Mouse (Mus musculus) hindbrain, embryonic 16.5 days (tissue): ENCODE measurements at regions not wholly inside any gene's neighbourhood (a gene's known extent, or its start where the extent isn't known, plus 50 kb on each side); places are given as distances from the start of the nearest gene placed in this dataset.

Experiments used
- ATAC-seq: fragments of 200-750 bp; cut with Nextera tagmentation; 2 replicates; pipeline ENCODE4 v1.8.0; 2017; ENCODE audit warnings: moderate TSS enrichment, moderate library complexity
- H3K27ac ChIP-seq: fragments of 300-500 bp; sonication (generic); 2 replicates; pipeline ENCODE4 v1.5.1; 2014; ENCODE audit warnings: low read depth, mild to moderate bottlenecking, control low read depth, low read length, moderate library complexity
- H3K27me3 ChIP-seq: fragments of 300-500 bp; sonication (generic); replicated peaks from 2 replicates; pipeline ENCODE4 v1.6.1; 2014; ENCODE audit warnings: low read length; ENCODE audit not compliant: control insufficient read depth, insufficient read depth
- H3K36me3 ChIP-seq: fragments of 300-500 bp; sonication (generic); 2 replicates; pipeline ENCODE4 v1.6.1; 2014; ENCODE audit warnings: mild to moderate bottlenecking, low read length, moderate library complexity, mixed read lengths; ENCODE audit not compliant: control insufficient read depth, insufficient read depth
- H3K4me1 ChIP-seq: fragments of 300-500 bp; sonication (generic); 2 replicates; pipeline ENCODE4 v1.6.1; 2014; ENCODE audit warnings: low read depth, low read length; ENCODE audit not compliant: control insufficient read depth, insufficient read depth
- H3K4me2 ChIP-seq: fragments of 300-500 bp; sonication (generic); 2 replicates; pipeline ENCODE4 v1.6.1; 2014; ENCODE audit warnings: mild to moderate bottlenecking, low read length, control low read depth, moderate library complexity
- H3K4me3 ChIP-seq: fragments of 300-500 bp; sonication (generic); 2 replicates; pipeline ENCODE4 v1.5.1; 2014; ENCODE audit warnings: mild to moderate bottlenecking, low read length, control low read depth, moderate library complexity
- H3K9ac ChIP-seq: fragments of 300-500 bp; sonication (generic); 2 replicates; pipeline ENCODE4 v1.6.1; 2014; ENCODE audit warnings: low read depth, mild to moderate bottlenecking, control low read depth, low read length, moderate library complexity
- H3K9me3 ChIP-seq: fragments of 300-500 bp; sonication (generic); 2 replicates; pipeline ENCODE4 v1.6.1; 2014; ENCODE audit warnings: mild to moderate bottlenecking, low read length, moderate library complexity; ENCODE audit not compliant: control insufficient read depth
- WGBS: fragments of 180-500 bp; shearing (Covaris S2); extraction: QIAGEN DNeasy Blood & Tissue Kit; methylation state at CpG from one replicate; pipeline ENCODE4 v1.1.7; 2014; 5-methylcytosine and 5-hydroxymethylcytosine counted together

- Histone ChIP-seq H3K27me3 (no peaks in the 10 kb centered on the region), H3K9me3 (no peaks in the 10 kb centered on the region), H3K4me1 (peaks cover 3% of the 10 kb centered on the region), H3K36me3 (no peaks in the 10 kb centered on the region), H3K4me2 (no peak overlapping the region), H3K27ac (no peak overlapping the region), H3K9ac (no peak overlapping the region), H3K4me3 (no peak overlapping the region)
- WGBS: 89% methylated on average over 10 of the region's 10 CpGs
- ATAC-seq: no peak
Measured at GRCm38 (mm10) chr17:4779017-4779416, 215.1 kb upstream of the Arid1b start.

GRCm38 (mm10) chr17:4781586-4781985 is 212.5 kb upstream of the Arid1b start:
- Histone ChIP-seq H3K9ac (no peak overlapping the region), H3K4me2 (no peak overlapping the region), H3K9me3 (no peaks in the 10 kb centered on the region), H3K27me3 (no peaks in the 10 kb centered on the region), H3K36me3 (no peaks in the 10 kb centered on the region), H3K27ac (no peak overlapping the region), H3K4me1 (peaks cover 3% of the 10 kb centered on the region), H3K4me3 (no peak overlapping the region)
- ATAC-seq: no peak
- 86% methylated on average over 3 of the region's 3 CpGs for WGBS

GRCm38 (mm10) chr17:4784296-4784695 is 209.8 kb upstream of the Arid1b start:
- H3K4me3 ChIP-seq: no peak overlapping the region
- H3K4me1 ChIP-seq: no peaks in the 10 kb centered on the region
- H3K4me2 ChIP-seq: no peak overlapping the region
- ATAC-seq: no peak
- 84% methylated on average over 5 of the region's 5 CpGs for WGBS
- no peaks in the 10 kb centered on the region for H3K9me3 ChIP-seq
- H3K9ac ChIP-seq: no peak overlapping the region
- H3K27ac ChIP-seq: no peak overlapping the region
- no peaks in the 10 kb centered on the region for H3K27me3 ChIP-seq
- H3K36me3 ChIP-seq: no peaks in the 10 kb centered on the region

DNA sequence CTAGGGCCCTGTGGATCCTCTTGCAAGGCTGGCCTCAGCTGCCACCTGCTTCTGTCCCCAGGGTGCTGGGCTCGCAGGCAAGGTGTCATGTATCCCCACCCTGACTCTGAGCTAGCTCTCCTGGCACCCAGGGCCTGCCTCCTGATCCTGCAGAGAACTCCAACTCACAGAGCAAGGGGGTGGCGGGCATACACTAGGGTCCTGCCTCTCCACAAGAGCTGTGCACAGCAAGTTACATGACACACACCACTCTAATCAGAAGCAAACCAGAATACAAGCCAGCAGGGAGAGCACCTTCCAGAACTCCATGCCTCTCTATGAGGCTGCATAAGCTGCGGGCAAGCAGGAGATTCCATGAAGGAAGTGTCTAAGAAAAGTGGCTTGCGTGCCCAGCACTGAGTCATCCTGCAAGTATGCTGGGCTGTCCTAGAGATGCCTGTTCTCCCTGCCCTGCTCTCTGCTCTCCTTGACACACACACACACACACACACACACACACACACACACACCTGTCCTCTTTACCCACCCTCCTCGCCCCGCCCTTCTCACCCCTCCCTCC is 208.8 kb upstream of the Arid1b start:
- no peak for ATAC-seq

GRCm38 (mm10) chr17:4786524-4786923 is 207.6 kb upstream of the Arid1b start:
- H3K9me3 ChIP-seq: no peaks in the 10 kb centered on the region
- H3K36me3 ChIP-seq: no peaks in the 10 kb centered on the region
- H3K4me2 ChIP-seq: no peak overlapping the region
- ATAC-seq: no peak
- no peak overlapping the region for H3K9ac ChIP-seq
- H3K4me1 ChIP-seq: no peaks in the 10 kb centered on the region
- no peak overlapping the region for H3K27ac ChIP-seq
- H3K4me3 ChIP-seq: no peak overlapping the region
- H3K27me3 ChIP-seq: no peaks in the 10 kb centered on the region

More for the DNA sequence above, 208.8 kb upstream of the Arid1b start:
- no peak overlapping the region for H3K4me2 ChIP-seq
- no peaks in the 10 kb centered on the region for H3K4me1 ChIP-seq
- H3K4me3 ChIP-seq: no peak overlapping the region
- no peaks in the 10 kb centered on the region for H3K9me3 ChIP-seq
- H3K27ac ChIP-seq: no peak overlapping the region
- H3K27me3 ChIP-seq: no peaks in the 10 kb centered on the region
- H3K9ac ChIP-seq: no peak overlapping the region
- H3K36me3 ChIP-seq: no peaks in the 10 kb centered on the region
- WGBS: 70% methylated on average over 6 of the region's 6 CpGs

DNA sequence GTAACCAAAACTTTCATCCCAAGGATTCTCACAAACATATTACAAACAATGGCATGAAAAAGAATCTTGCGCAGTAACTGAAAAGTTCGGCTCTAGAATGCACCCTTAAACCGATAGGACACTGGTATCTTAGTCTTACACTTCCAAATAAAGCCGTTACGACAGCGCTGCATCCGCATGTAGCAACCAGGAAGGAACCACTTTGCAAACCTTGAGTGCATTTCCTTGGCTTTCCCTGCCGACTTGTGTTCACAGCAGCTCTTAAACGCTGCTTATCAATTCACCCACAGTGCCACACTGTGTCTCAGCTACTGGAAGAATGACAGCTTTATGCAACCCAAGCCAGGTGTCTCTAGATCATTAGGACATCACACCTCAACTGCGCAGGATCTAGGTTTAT is 202.3 kb upstream of the Arid1b start:
- Histone ChIP-seq H3K4me2 (no peak overlapping the region), H3K36me3 (no peaks in the 10 kb centered on the region), H3K4me3 (no peak overlapping the region), H3K27ac (no peak overlapping the region), H3K4me1 (no peaks in the 10 kb centered on the region), H3K9ac (no peak overlapping the region), H3K9me3 (no peaks in the 10 kb centered on the region), H3K27me3 (no peaks in the 10 kb centered on the region)
- WGBS: 86% methylated on average over 10 of the region's 10 CpGs
- no peak for ATAC-seq

DNA sequence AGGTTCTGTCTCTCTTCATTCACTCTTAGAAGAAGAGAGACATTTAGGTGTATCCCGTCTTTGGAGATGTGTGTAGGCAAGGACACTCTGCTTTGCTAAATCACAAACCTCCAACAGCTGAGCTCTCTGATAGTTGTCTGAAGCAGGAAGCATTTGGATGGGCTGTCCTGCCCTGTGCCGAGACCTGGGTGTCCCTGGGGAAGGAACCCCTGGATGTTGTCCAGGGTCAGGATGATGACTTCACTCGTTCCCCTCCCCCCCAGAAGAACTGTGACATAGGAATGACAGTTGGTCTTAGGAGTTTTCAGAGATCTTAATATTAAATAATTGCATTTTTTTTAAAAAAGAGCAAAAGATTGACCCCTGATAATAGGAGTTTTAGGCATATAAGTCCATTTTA is 197.9 kb upstream of the Arid1b start:
- Histone ChIP-seq H3K36me3 (no peaks in the 10 kb centered on the region), H3K27ac (no peak overlapping the region), H3K9me3 (no peaks in the 10 kb centered on the region), H3K4me1 (no peaks in the 10 kb centered on the region), H3K4me2 (no peak overlapping the region), H3K4me3 (no peak overlapping the region), H3K27me3 (no peaks in the 10 kb centered on the region), H3K9ac (no peak overlapping the region)
- WGBS: 83% methylated on average over 3 of the region's 3 CpGs
- ATAC-seq: no peak

GRCm38 (mm10) chr17:4804013-4804412 is 190.1 kb upstream of the Arid1b start:
- H3K9me3 ChIP-seq: no peaks in the 10 kb centered on the region
- no peaks in the 10 kb centered on the region for H3K27me3 ChIP-seq
- no peak overlapping the region for H3K9ac ChIP-seq
- H3K36me3 ChIP-seq: no peaks in the 10 kb centered on the region
- H3K4me1 ChIP-seq: no peaks in the 10 kb centered on the region
- H3K4me3 ChIP-seq: no peak overlapping the region
- no peak for ATAC-seq
- 89% methylated on average over 4 of the region's 4 CpGs for WGBS
- H3K4me2 ChIP-seq: no peak overlapping the region
- no peak overlapping the region for H3K27ac ChIP-seq

DNA sequence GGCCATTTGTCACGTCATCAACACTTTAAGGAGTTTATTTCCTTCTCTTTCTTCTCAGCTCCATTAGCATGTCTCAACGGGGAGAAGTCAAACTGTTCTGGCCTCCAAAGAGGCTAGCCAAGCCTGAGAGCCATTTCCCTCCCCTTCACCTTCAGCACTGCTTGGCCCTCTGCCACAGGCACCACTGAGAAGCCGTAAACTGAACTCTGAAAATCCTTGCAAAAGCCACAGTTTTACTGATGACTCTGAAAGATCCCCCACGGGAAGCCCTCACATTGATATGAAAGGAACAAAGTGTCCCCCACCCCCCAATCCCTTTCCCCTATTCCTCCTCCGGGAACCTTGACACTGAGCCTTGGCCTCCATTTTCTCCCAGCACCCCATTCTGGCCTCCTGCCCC is 188.1 kb upstream of the Arid1b start:
- H3K27ac ChIP-seq: no peak overlapping the region
- H3K9ac ChIP-seq: no peak overlapping the region
- no peaks in the 10 kb centered on the region for H3K4me1 ChIP-seq
- no peaks in the 10 kb centered on the region for H3K27me3 ChIP-seq
- no peak overlapping the region for H3K4me3 ChIP-seq
- no peak for ATAC-seq
- H3K9me3 ChIP-seq: no peaks in the 10 kb centered on the region
- no peaks in the 10 kb centered on the region for H3K36me3 ChIP-seq
- WGBS: 49% methylated on average over 5 of the region's 5 CpGs
- no peak overlapping the region for H3K4me2 ChIP-seq

DNA sequence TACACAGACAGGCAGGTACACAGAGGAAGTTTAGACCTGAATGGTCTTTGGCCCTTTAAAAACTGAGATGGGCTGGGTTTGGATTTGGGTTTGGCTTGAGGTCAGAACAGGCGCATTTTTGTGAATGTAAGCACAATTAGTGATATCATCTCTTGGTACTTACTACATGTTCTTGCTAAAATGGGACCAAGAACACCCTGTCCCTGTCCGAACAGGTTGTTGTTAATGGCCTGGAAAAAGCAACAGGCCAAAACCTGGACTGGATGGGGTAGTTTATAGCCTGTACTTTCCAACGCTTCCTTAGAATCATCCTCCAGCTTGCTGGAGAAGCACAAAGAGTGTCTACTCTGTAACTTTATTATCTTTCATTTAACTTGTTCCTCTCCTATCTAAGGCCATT is 185.2 kb upstream of the Arid1b start:
- ATAC-seq: no peak
- Histone ChIP-seq H3K4me2 (no peak overlapping the region), H3K4me3 (no peak overlapping the region), H3K27ac (no peak overlapping the region), H3K4me1 (no peaks in the 10 kb centered on the region), H3K9me3 (no peaks in the 10 kb centered on the region), H3K27me3 (no peaks in the 10 kb centered on the region), H3K9ac (no peak overlapping the region), H3K36me3 (no peaks in the 10 kb centered on the region)
- 87% methylated on average over 3 of the region's 3 CpGs for WGBS
